Mouse (Mus musculus): ENCODE results near the gene Cplx1.
"Not testable (repeated sequence)": the region's sequence is repeated elsewhere in the genome, so short reads cannot be mapped to it uniquely, and the experiment has no call there.

Gene Cplx1

DNA sequence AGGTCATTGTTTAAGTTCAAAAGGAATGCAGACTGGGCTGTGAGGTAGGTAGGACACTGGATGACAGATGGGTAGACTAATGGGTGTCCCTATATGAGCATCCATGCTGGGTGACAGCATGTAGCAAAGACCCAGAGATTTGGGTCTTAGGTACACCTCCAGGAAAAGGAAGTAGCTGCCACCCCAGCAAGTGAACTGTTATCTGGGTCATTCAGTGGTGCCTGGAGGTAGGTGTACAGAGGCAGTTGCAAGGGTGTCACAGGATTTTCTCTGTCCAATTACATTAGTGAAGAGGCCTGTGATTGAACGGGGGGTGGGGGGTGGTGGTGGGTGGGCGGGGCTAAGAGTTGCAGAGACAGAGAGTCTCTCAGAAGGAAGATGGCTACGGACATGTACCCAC, 33.2 kb downstream of the Cplx1 start:
- no peak for DNase-seq (ENCODE audit: low spot score)

DNA sequence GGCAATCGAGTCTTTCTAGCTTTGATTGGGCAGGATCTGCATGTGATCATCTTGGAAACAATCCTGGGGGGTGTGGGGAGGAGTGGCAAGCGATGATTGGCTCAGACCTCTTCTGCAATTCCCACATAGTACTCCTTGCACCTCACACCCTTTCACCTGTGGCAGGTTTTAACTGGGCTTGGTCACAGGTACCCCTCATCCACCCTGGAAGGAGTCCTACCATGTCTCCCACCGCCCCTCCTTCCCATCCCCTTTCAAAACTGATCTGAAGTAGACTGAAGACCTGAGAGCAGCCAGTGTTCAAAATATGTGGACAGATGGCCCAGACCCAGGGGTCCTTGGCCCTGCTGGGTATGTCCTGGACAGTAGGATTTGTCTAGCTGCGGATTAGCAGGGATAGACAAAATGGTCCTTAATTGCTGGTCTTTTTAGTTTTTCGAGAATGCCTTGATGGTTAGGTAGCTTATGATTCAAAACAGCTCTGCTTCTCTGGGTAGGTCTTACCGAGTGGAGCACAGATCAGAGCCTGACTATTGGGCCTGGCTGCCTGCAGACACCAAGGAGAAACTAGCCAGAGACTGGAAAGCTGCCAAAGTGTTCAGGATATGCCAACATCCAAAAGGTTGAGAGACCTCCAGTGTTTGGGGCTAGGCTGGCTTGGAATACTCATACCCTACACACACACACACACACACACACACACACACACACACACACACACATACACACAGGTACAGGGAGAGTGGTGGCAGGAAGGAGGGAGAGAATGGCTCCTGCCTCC, 34.1 kb downstream of the Cplx1 start:
- no peak for DNase-seq (ENCODE audit: low spot score)

DNA sequence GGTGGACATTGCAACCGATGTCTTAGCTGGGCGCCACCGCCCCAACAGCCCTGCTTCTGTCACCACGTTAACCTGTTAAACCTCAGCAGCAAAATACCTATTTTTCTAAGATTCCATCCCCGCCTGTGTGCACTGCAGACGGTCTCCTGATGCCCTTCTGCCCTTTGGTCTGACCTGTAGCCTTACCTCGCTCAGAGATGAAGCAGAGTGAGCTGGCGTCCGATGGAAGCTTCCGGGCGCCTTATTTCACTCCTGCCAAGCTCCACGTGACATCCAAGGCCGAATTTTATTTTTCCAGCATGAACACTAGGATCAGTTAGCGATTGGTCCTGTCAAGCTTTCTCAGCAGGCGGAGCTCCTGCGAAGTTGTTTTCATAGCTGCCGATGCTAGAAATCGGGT, 47.5 kb downstream of the Cplx1 start:
- no peak for DNase-seq (ENCODE audit: low spot score)

DNA sequence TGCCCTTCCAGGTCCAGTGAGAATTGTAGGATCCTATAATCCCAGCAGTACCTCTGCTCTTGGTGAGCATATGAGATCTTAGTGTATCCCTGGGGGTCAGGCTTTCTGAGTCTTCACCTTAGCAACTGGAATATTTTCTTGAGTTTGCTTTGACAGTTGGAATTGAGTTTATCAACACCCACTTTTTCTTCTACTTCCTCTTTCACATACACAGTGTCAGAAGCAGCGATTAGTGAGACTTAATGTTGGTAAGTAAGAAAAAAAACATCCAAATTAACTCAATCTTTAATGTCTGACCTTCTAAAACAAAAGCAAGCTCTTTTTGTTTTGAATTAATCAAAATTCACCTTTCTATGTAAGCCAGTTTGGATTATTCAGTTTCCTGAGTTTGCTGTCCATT, 48.3 kb downstream of the Cplx1 start:
- DNase-seq (ENCODE audit: low spot score) = no peak

DNA sequence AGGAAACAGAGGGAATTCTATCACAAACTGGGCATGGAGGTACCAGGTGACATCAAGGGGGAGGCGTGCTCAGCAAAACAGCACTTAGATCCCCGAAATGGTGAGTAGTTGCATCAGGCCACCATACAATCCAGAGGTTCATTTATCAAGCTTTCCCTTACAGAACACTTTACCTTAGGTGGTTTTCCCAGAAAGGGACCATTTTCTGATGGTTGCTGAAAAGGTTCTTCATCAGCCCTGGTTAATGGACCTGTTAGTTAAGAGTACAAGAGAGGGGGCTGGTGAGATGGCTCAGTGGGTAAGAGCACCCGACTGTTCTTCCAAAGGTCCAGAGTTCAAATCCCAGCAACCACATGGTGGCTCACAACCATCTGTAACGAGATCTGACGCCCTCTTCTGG, 63.7 kb downstream of the Cplx1 start:
- not testable (repeated sequence) for DNase-seq (ENCODE audit: low spot score)

DNA sequence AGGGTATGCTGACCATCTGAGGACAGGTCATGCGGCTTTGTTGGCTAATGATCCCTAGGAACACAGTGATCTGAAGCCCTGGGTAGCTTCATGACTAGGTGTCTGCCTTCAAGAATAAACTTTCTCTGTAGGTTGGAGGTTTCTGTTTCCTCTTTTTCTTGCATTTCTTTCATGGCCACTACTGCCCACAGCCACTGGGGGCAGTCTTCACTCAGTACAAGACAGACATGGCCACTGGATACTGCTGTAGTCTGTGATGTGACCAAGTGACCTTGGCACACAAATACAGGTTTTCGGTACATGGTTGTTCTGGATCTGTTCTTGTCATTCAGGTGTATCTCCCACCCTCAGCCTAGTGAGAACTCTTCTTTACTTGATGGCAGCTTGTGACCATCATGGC, 64.6 kb downstream of the Cplx1 start:
- DNase-seq (ENCODE audit: low spot score) = no peak

DNA sequence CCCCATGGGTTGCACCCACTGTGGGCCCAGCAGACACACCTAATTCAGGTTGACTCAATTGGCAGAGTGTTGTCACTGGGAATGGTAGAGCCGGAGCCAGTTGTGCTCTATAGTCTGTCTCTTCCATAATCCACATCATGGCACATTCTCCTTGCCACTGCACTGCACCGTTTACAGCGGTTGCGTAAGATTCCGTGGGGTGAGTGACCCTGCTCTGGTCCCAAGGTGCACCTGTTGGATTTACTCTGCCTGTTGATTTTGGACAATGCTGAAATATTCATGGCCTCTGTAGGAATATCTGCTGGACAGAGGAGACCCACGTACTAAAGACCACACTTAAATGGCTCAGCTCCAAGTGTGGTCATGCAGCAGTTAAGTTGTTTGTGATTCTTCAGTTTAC, 66.8 kb downstream of the Cplx1 start:
- no peak for DNase-seq (ENCODE audit: low spot score)

DNA sequence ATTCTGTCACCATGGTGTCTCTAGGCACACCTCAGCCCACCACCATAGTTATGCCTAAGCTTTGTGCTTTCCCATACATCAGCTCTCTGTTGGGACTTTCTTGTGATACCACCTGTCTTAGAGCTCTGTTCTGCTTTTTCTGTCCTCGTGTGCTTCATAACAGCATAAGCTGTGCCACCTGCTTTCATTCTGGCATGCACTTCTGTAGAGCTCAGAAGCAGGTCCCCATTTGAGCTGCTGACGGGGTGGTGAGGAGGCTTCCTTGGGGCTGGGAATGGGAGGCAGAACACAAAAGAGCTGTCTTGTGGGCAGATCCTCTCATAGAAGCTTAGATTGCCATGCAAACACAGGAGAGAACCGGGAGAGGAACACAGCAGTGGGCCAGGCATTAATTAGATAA, 73.8 kb downstream of the Cplx1 start:
- DNase-seq (ENCODE audit: low spot score) = no peak

DNA sequence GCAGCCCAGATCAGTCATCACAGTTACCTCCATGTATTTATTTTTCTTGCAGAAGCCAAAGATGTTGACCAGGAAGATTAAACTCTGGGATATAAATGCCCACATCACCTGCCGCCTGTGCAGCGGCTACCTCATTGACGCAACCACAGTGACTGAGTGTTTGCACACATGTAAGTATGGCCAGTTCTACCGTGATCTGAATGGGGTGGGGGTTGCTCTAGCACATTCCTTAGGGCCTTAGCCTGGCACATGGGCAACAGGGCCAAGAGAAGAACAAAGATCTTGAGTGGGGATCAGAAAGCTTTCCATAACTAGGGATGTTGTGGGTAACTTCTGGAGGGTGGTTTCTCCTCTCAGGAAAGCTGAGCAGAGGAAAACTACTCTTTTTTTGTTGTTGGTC, 76.1 kb downstream of the Cplx1 start:
- DNase-seq (ENCODE audit: low spot score) = no peak

DNA sequence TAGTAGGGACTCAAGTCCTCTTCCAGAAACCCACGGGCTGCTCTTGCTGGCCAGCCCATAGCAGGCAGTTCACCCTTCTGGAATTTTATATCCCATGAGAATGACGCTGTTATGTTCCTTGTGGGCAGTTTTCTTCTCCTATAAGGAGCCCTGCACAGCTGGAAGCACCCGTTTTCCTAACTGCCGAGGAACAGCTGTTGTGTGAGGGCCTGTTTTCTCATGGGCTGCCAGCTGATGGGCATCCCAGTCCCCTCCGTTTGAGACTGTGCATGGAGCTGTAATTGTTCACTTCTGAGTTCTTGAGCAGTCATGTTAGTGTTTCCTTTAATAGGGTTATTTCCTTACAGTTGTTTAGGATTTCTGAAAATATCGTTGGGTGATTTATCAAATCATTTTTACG, 80.2 kb downstream of the Cplx1 start:
- DNase-seq (ENCODE audit: low spot score) = no peak

Data from ovary, adult 18-20 months (tissue).